Mouse (Mus musculus) adipocyte (in vitro differentiated cells): ENCODE data around the gene Ppara.
A peak's percentile ranks its signal among the peaks of the same experiment; 100 is the strongest.

Experiments
- DNase-seq: peaks from one replicate; pipeline ENCODE4 v3.0.0-alpha.2; 2016; ENCODE audit warnings: low spot score

The Ppara gene

DNA sequence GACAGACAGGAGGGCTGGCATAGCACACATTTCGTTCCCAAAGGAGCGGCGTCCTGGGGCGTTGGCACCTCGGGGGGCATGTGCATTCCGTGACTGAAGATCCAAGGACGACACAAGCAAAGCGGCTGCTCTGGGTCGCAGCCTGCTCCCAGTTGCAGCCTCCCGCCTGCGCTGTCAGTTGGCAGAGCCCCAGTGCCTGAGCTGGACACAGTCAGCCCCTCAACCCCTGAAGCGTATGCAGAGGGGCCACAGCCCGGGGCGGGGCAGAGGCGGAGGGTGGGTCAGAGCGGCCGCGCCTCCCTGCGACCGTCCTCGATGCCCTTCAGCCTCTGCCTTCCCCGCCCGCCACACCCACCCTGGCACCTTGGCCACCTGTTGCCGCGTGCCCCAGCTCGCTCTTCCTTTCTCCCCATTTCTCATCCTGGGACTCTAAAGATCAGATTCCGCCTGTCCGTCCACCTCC is at the start of gene Ppara:
TSS of gene Ppara (plus strand) at position 413 of the 463 bp plus-strand sequence.
- DNase-seq, result no peak

DNA sequence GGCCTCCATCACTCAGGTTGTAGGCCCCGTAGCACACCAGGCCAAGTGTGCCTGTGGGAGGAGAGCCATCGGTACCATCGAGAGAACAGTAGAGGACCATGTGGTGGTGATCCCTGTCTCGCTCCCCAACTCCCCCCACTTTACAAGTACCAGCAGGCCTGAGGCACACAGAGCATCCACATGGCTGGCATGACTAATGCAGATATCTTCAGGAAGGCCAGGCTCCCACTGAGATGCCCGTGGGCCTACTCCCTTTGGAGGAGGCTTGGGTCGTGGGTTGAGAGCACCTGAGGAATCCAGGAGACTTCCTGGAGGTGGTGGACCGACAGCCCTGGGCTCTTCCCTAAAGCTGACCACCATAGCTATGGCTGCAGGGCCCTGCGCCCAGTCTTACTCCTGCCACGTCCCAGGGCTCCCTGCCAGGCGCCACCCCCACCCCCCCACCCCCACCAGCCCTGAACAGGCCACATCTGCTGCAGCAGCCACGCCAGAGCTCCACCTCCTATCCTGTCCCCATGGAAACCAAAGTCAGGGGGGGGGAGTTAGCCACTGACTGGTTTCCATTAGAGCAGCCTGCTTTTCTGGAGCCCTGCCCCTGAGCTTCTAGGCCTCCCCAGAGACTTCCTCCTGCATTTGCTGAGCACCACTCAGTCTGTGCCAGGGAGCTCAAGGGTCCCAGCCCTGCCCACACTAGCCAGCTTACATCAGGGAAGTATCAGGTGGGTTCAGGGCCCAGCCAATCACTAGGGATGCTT is 48.0 kb upstream of the Ppara start:
- peak; percentile 57 for DNase-seq

GRCm38 (mm10) chr15:85687630-85688410 is 47.0 kb upstream of the Ppara start:
- no peak for DNase-seq

DNA sequence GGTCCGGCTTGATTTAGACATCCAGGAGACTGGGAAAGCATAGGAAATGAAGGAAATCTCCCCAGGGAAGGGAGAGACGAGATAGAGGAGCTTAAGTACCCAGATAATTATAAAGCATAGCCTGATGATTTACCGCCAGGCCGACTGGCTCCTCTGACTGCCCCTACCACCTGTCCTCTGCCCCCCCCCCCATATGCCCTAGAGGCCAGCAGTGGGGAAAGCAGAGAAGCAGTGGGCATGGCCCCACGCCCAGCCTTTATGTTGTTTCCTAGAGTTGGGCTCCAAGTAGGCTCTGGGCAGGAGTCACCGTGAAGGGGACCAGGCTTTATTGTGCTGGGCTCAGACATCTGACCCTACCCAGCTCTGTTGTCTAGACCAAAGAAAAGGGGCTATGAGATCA is 46.0 kb upstream of the Ppara start:
- DNase-seq, result no peak

DNA sequence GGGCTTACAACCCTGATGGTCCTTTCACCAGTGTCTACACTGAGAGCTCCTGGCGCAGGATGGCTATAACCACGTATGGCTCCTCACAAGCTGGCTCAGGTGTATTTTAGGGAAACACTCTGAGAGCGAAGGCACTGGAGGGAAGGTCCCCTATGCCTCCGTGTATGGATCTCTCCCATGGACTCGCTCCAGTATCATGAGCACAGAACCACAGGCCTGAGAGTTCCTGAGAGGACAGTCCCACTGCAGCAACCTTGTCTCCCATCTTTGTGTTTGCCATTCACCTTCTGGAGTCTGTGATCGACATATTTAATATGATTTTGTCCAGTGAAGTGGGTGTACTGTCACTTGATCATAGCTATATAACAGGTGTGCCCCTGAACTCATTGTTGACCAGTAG is 45.3 kb upstream of the Ppara start:
- DNase-seq, result no peak

DNA sequence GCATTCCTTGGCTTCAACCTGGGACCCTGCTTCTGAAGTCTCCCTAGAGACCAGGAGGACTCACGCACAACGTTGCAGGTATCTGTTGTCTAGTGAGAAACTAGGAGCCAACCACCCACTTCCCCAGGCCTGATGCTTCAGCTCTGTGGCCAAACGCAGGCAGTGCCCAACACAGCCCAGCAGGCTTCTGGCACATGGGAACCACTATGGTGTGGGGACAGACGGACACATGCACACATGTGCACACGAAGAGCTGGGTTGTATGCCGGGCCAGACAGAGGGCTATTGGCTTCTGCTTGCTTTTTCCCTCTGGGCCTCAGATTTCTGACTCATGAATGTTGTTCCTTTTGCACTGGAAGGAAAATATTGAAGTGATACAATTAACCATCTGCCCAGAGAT is 44.7 kb upstream of the Ppara start:
- DNase-seq, result no peak

- no peak for DNase-seq
These were observed 43.9 kb upstream of the Ppara start for GRCm38 (mm10) chr15:85690875-85691274.

GRCm38 (mm10) chr15:85693115-85693514 is 41.7 kb upstream of the Ppara start:
- DNase-seq, result no peak

DNA sequence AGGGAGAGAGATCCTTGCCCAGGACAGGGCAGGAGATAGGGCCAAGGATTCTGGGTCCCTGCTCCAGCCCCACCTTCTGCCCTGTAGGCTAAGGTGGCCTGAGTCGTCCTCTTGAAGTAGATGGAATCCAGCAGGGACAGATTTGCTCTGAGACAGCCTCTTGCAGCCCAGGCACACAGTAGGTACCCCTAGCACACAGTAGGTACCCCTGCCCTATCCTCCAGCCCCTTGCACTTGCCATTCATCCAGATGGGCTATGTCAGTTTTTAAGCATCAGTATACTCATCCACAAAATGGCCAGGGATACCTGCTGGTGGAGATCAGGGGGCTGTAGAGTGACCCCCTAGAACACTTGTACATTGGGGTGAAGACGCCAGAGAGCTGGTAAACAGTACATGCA is 41.0 kb upstream of the Ppara start:
- no peak for DNase-seq

DNA sequence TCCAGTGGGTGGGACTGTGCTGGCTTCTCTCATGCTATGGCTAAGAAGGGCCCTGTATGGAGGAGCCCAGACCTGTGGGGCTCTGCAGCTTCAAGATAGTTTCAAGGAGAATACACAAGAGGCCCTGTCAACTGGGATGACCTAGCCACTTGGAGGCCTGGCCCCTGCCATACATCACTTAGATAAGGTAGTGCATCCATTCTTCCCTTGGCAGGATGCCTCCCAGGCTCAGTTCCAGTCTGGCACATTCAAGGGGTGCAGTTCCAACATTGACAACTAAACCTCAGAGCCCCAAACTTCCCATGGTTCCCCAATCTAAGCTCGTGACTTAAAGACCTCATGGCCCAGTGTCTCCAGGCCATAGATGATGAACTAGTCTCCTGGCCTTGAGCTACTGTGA is 40.4 kb upstream of the Ppara start:
- DNase-seq, result no peak

- DNase-seq, result no peak
These were observed 39.5 kb upstream of the Ppara start for GRCm38 (mm10) chr15:85695304-85695703.

DNA sequence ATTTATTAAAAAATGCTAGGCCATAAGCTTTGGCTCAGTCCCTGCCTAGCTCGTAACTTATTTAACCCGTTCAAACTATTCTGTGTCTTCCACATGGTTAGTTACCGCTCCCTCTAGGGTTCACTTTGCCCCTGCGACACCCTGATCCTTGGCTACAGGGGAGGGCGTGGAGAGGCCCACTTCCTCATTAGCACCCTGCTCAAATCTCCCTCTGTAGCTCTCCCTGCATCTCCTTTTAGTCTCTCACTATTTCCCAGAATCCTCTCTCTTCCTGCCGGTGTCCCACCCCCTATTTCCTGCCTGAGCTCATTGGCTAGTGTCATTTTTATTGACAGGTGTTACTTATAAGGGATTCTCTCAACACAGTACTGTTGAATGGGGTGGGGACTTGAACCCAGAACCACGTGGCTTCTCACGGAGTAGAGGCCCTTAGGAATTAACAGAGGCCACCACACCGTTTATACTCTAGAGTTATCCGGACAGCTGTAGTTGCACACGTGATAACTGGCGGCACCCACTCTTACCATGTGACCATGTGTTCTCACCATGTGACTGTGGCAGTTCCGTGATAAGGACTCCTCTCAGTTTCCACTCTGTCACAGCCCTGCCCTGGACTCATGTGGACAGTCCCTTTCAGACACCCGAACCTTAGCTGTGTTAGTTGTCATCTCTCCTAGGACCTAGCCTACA is 36.3 kb upstream of the Ppara start:
- no peak for DNase-seq

GRCm38 (mm10) chr15:85699452-85699851 is 35.3 kb upstream of the Ppara start:
- DNase-seq, result no peak

- no peak for DNase-seq
These were observed 34.8 kb upstream of the Ppara start for GRCm38 (mm10) chr15:85699862-85700501.

GRCm38 (mm10) chr15:85700716-85701115 is 34.1 kb upstream of the Ppara start:
- no peak for DNase-seq

GRCm38 (mm10) chr15:85701128-85701930 is 33.5 kb upstream of the Ppara start:
- DNase-seq, result no peak

GRCm38 (mm10) chr15:85702411-85702951 is 32.3 kb upstream of the Ppara start:
- no peak for DNase-seq

DNA sequence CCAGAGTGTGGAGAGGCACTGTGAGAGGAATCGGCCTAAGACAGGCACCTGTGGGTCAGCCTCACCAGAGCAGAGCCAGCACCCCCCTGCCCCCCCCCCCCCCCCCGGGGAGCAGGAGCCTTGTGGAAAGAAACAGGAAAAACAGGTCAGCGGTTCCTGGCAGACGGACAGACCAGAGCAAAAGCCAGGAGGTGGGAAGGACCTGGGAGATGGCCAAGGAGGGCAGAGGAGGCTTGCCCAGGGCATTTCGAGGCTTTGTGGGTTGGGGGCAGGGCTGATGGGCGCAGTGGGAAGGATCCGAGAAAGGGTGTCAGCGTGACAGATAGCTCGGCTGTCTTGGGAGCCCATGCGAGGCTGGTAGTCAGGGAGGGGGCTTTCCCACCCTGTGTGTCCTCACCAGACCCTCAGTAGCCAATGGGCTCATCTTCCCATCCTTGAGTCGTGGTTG is 31.6 kb upstream of the Ppara start:
- DNase-seq, result peak; percentile 88

GRCm38 (mm10) chr15:85703858-85704257 is 30.9 kb upstream of the Ppara start:
- no peak for DNase-seq

GRCm38 (mm10) chr15:85704341-85705012 is 30.3 kb upstream of the Ppara start:
- no peak for DNase-seq
